Mouse (Mus musculus) urinary bladder, adult 2 months (tissue): ENCODE data around the gene Qrsl1. TPM values are rescaled to one million over a fixed set of nuclear protein-coding genes. Genes with fewer than 3 reads are reported as not detected.

Source experiments
- DNase-seq: peaks from one replicate; pipeline ENCODE4 v3.0.0; 2022; ENCODE audit warnings: low spot score
- polyA plus RNA-seq: library from polyadenylated mRNA; depleted of rRNA; stranded (reverse); fragments of >200 nt; gene quantifications from 2 replicates; pipeline ENCODE4 v1.2.3, GENCODE M21; 2012; rRNA removed

Qrsl1 gene
- polyA plus RNA-seq, 1 experiment, result 14.9 TPM

GRCm38 (mm10) chr10:43871458-43871857, 30.1 kb downstream of the Qrsl1 start:
- no peak for DNase-seq

GRCm38 (mm10) chr10:43870752-43871151, 30.8 kb downstream of the Qrsl1 start:
- no peak for DNase-seq

- DNase-seq, result no peak
Measured at GRCm38 (mm10) chr10:43856351-43856750, 45.2 kb downstream of the Qrsl1 start.

- no peak for DNase-seq
Measured at GRCm38 (mm10) chr10:43855916-43856315, 45.6 kb downstream of the Qrsl1 start.

GRCm38 (mm10) chr10:43851898-43852297, 49.6 kb downstream of the Qrsl1 start:
- DNase-seq, result no peak

GRCm38 (mm10) chr10:43849478-43849877, 52.1 kb downstream of the Qrsl1 start:
- DNase-seq, result no peak

- no peak for DNase-seq
Measured at GRCm38 (mm10) chr10:43846141-43846622, 55.4 kb downstream of the Qrsl1 start.

- no peak for DNase-seq
Measured at GRCm38 (mm10) chr10:43845442-43845841, 56.1 kb downstream of the Qrsl1 start.

- no peak for DNase-seq
Measured at GRCm38 (mm10) chr10:43841441-43841840, 60.1 kb downstream of the Qrsl1 start.

- DNase-seq, result no peak
Measured at GRCm38 (mm10) chr10:43832868-43833267, 68.7 kb downstream of the Qrsl1 start.

GRCm38 (mm10) chr10:43830251-43831018, 71.1 kb downstream of the Qrsl1 start:
- no peak for DNase-seq

- DNase-seq, result no peak
Measured at GRCm38 (mm10) chr10:43828686-43829015, 72.9 kb downstream of the Qrsl1 start.

- no peak for DNase-seq
Measured at GRCm38 (mm10) chr10:43827958-43828685, 73.4 kb downstream of the Qrsl1 start.

- DNase-seq, result no peak
Measured at GRCm38 (mm10) chr10:43826773-43827621, 74.5 kb downstream of the Qrsl1 start.

GRCm38 (mm10) chr10:43825696-43826095, 75.8 kb downstream of the Qrsl1 start:
- no peak for DNase-seq

GRCm38 (mm10) chr10:43824713-43825112, 76.8 kb downstream of the Qrsl1 start:
- no peak for DNase-seq

Other genes with a start within 250 kb of the Qrsl1 start
- gene Rtn4ip1, start 62 bp upstream of the Qrsl1 start, polyA plus RNA-seq, result 10.1 and 10.9 TPM in 2 replicates
- gene Crybg1, start 247.1 kb upstream of the Qrsl1 start, polyA plus RNA-seq, result 17.7 and 22.2 TPM in 2 replicates